Mouse (Mus musculus) embryonic facial prominence, embryonic 15.5 days (tissue): ENCODE results near the gene Coq6. TPM values are rescaled to one million over a fixed set of nuclear protein-coding genes. Genes with fewer than 3 reads are reported as not detected.
A peak's percentile ranks its signal among the peaks of the same experiment; 100 is the strongest.

Source experiments
- ATAC-seq: fragments of 200-750 bp; cut with Nextera tagmentation; 2 replicates; pipeline ENCODE4 v1.8.0; 2017; ENCODE audit warnings: low read depth, moderate TSS enrichment; ENCODE audit not compliant: insufficient number of reproducible peaks, low FRiP score, low TSS enrichment
- H3K27ac ChIP-seq: fragments of 300-500 bp; sonication (generic); replicated peaks from 2 replicates; pipeline ENCODE4 v1.5.1; 2015; ENCODE audit warnings: mild to moderate bottlenecking, inconsistent platforms
- H3K27me3 ChIP-seq: fragments of 300-500 bp; sonication (generic); 2 replicates; pipeline ENCODE4 v1.6.1; 2015; ENCODE audit warnings: inconsistent platforms
- H3K36me3 ChIP-seq: fragments of 300-500 bp; sonication (generic); 2 replicates; pipeline ENCODE4 v1.6.1; 2015; ENCODE audit warnings: mild to moderate bottlenecking, inconsistent platforms
- H3K4me1 ChIP-seq: fragments of 300-500 bp; sonication (generic); 2 replicates; pipeline ENCODE4 v1.6.1; 2015; ENCODE audit warnings: inconsistent platforms
- H3K4me2 ChIP-seq: fragments of 300-500 bp; sonication (generic); replicated peaks from 2 replicates; pipeline ENCODE4 v1.6.1; 2015; ENCODE audit warnings: mild to moderate bottlenecking, inconsistent platforms
- H3K4me3 ChIP-seq: fragments of 300-500 bp; sonication (generic); replicated peaks from 2 replicates; pipeline ENCODE4 v1.5.1; 2015; ENCODE audit warnings: mild to moderate bottlenecking, inconsistent platforms
- H3K9ac ChIP-seq: fragments of 300-500 bp; sonication (generic); 2 replicates; pipeline ENCODE4 v1.6.1; 2015; ENCODE audit warnings: inconsistent platforms
- H3K9me3 ChIP-seq: fragments of 300-500 bp; sonication (generic); replicated peaks from 2 replicates; pipeline ENCODE4 v1.6.1; 2016; ENCODE audit warnings: inconsistent platforms
- WGBS: fragments of 180-500 bp; shearing (Covaris S2); methylation state at CpG from one replicate; pipeline ENCODE4 v1.1.7; 2015; 5-methylcytosine and 5-hydroxymethylcytosine counted together
- polyA plus RNA-seq: library from polyadenylated mRNA; unstranded; fragments of >200 nt; fragmentation: Nextera tagmentation; extraction: Ambion mirVana; gene quantifications from 2 replicates; pipeline ENCODE4 v1.2.1, GENCODE M21; 2015

Gene Coq6
- polyA plus RNA-seq, 1 experiment from 2014 or later: 42.6 TPM

DNA sequence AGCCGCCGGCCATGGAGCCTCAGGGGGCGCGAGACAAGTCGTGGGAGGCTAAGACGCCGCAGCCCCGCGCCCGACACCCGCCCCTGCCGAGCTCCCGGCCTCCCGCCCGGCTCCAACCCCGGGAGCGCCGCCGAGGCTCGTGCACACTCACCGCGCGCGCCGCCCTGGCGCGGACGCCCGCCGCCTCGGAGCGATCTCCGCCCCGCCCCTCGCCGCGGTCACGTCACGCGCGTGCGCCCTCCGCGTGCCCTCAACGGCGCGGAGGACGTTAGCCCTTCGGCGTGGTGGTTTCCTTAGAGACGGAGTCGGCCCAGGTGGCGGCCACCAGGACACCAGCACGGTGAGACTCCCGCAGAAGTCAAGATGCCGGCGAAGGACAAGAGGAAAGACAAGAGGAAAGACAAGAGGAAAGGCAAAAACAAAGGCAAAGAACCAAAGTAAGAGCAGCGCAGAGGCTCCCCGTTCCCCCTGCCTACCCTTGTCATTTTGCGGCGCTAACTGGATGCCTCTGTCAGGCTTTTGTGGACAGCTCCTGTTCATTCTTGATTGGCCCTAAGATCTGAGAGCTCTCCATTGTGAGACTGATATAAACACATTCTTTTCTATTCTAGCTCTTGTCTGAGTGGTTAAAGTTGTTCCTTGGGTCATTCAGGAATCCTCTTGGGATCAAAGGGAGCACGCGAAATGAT is 47.5 kb downstream of the Coq6 start, which contains the start of the genes Entpd5 and Bbof1:
TSS of gene Entpd5 (minus strand) at position 211 of the 689 bp plus-strand sequence.
TSS of gene Bbof1 (plus strand) at position 253 of the 689 bp plus-strand sequence.
- Histone ChIP-seq H3K9ac (peak within 1 kb of the TSS; percentile 71), H3K4me2 (peak within 1 kb of the TSS; percentile 92), H3K36me3 (no peaks in the 10 kb centered on the region), H3K4me1 (peaks cover 11% of the 10 kb centered on the region), H3K4me3 (peak within 1 kb of the TSS; percentile 78), H3K27me3 (no peaks in the 10 kb centered on the region), H3K9me3 (no peaks in the 10 kb centered on the region), H3K27ac (peak within 1 kb of the TSS; percentile 83)
- ATAC-seq: peak; percentile 93
- 1% methylated on average over 53 of the region's 63 CpGs for WGBS

DNA sequence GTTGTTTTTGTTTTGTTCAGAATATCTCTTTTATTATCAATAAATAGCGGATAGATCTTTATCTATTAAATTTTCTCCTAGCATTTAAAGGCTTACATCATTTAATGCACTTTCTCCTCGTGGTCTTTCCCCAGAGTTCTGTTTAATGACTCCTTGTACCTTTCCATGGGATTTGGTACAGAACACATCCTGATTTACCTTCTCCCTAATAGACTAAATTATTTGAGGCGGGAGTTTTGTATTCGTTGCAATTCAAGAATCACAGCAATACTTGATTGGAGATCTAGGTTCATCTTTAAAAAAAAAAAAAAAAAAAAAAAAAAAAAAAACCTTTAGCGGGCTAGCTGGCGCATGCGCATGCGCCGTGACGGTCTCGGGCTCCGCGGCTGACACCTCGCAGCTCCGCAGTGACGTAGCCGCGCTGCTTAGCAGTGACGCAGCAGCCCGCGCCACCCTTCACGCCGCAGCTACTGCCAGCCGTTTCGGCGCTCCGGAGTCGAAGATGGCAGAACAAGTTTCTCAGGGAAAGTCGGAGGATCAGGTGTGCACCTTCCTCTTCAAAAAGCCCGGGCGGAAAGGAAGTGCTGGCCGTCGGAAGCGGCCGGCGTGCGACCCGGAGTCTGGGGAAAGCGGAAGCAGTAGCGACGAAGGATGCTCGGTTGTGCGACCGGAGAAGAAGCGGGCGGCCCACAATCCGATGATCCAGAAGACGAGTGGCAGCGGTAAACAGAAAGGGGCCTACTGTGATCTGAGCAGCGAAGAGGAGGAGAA is 55.6 kb downstream of the Coq6 start, which contains the start of gene Rnf113a2:
TSS of gene Rnf113a2 (plus strand) at position 363 of the 771 bp plus-strand sequence.
- peak; percentile 84 for ATAC-seq
- Histone ChIP-seq H3K4me3 (peak within 1 kb of the TSS; percentile 60), H3K27me3 (no peaks in the 10 kb centered on the region), H3K27ac (peak within 1 kb of the TSS; percentile 71; the same call in 1 of the 2 replicates), H3K4me2 (peak within 1 kb of the TSS; percentile 81), H3K4me1 (0 out of 2 replicates have a peak, but pooled peaks cover 7% of the 10 kb centered on the region), H3K36me3 (no peaks in the 10 kb centered on the region), H3K9ac (peak within 1 kb of the TSS; percentile 60), H3K9me3 (no peaks in the 10 kb centered on the region)
- WGBS: 3% methylated on average over 50 of the region's 50 CpGs

DNA sequence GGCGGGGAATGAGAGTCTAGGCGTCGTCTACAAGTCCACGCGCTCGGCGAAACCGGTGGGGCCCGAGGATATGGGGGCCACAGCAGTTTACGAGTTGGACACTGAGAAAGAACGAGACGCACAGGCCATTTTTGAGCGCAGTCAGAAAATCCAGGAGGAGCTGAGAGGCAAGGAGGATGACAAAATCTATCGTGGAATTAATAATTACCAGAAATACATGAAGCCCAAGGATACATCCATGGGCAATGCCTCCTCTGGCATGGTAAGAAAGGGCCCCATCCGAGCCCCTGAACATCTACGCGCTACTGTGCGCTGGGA is 56.1 kb downstream of the Coq6 start:
- 0 out of 2 replicates have a peak, but pooled peaks have one; percentile 15 for ATAC-seq
- Histone ChIP-seq H3K27ac (peak overlapping the region; percentile 71; the same call in 1 of the 2 replicates), H3K4me2 (peak overlapping the region; percentile 81), H3K9me3 (no peaks in the 10 kb centered on the region), H3K9ac (peak overlapping the region; percentile 60), H3K4me1 (0 out of 2 replicates have a peak, but pooled peaks cover 7% of the 10 kb centered on the region), H3K4me3 (peak overlapping the region; percentile 60), H3K36me3 (no peaks in the 10 kb centered on the region), H3K27me3 (no peaks in the 10 kb centered on the region)
- WGBS: 33% methylated on average over 18 of the region's 18 CpGs

Other genes starting within 250 kb of the Coq6 start
- gene Dnal1, start 247.3 kb upstream of the Coq6 start, polyA plus RNA-seq: 6.0 and 6.3 TPM in 2 replicates
- 1.8 and 3.0 TPM in 2 replicates for gene Pnma1, start 213.2 kb upstream of the Coq6 start, polyA plus RNA-seq
- gene Elmsan1, start 142.8 kb upstream of the Coq6 start, polyA plus RNA-seq: 15.4 and 15.9 TPM in 2 replicates
- 16.8 and 17.0 TPM in 2 replicates for gene Ptgr2, start 76.4 kb upstream of the Coq6 start, polyA plus RNA-seq
- 80.1 and 81.7 TPM in 2 replicates for gene Zfp410, start 44.8 kb upstream of the Coq6 start, polyA plus RNA-seq
- gene Fam161b, start 176 bp downstream of the Coq6 start, polyA plus RNA-seq: 4.4 and 5.8 TPM in 2 replicates
- gene Entpd5, start 47.4 kb downstream of the Coq6 start, polyA plus RNA-seq: 22.0 and 24.1 TPM in 2 replicates
- 4.1 and 5.4 TPM in 2 replicates for gene Bbof1, start 47.4 kb downstream of the Coq6 start, polyA plus RNA-seq
- gene Rnf113a2, start 55.5 kb downstream of the Coq6 start, polyA plus RNA-seq: 23.5 and 23.8 TPM in 2 replicates
- 31.9 and 36.1 TPM in 2 replicates for gene Aldh6a1, start 89.3 kb downstream of the Coq6 start, polyA plus RNA-seq
- 19.6 and 21.1 TPM in 2 replicates for gene Lin52, start 89.8 kb downstream of the Coq6 start, polyA plus RNA-seq
- gene Vsx2, start 208.1 kb downstream of the Coq6 start, polyA plus RNA-seq: 0.07 and 0.28 TPM in 2 replicates